Mouse (Mus musculus): ENCODE results near the gene 4930583I09Rik.

DNA sequence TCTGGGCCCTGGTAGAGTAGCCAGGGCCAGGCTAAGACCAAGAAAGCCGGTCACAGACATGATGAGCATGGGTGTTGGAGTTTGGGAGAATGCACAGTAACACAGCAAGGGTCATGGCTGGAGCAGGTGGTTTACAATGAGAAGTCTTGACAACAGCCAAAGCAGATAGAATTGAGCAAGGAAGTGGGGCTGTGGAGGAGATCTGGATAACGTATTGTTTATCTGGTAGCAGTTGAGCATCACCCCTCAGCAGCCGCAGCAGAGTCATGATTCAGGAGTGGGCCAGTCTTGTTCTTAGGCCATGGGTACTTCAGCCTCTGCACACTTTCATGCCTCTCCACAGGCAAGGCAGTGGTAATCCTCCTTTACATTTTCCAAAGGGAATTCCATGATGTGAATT is 25.1 kb upstream of the 4930583I09Rik start:
- no peak for TF ChIP-seq POLR2A (IDR thresholded peaks at IDR 0.05; ENCODE audit: control insufficient read depth, low read depth, low read length)
- no peak for TF ChIP-seq CTCF (IDR thresholded peaks at IDR 0.05; ENCODE audit: control insufficient read depth, insufficient read depth, insufficient replicate concordance, low read depth, low read length)
